In the genomic region with DNA sequence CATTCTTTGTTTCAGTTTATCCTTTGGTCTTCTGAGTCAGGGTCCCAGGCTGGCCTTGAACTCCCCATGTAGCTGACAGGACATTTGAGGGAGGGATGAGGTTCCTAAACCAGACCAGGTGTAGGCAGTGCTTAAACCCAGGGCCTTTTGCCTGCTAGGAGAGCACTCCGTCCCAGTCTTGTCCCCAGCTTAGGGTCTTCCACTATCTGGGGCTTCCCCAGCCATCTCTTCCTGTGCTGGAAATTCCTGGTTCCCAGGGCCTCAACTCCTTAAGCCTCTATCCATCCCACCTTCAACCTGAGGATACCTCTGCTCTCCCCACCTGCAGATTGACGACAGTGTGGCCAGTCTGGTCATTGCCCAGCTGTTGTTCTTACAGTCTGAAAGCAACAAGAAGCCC, we compare ENCODE assay signal across 9 mouse cellular contexts. TPM values are rescaled to one million over a fixed set of nuclear protein-coding genes. Genes with fewer than 3 reads are reported as not detected.
DNase-seq lines count a peak whose midpoint lies in the region; ATAC-seq and TF ChIP-seq lines count a peak whose summit lies in the region.
"Had no signal": no experiment of that assay in that cellular context is flagged by ENCODE, and none has a peak within 500 bp of the region (broad histone marks: within the 10 kb centered on the region; RNA-seq: fewer than 3 reads in every experiment).

No protein-coding gene starts in this region.

- peak overlapping the region; percentile 76 to 83 for H3K4me3 ChIP-seq in heart, embryonic 14.5 days (ENCODE audit: control insufficient read depth in 1 of 2, insufficient read depth in 1 of 2, low read depth in 1 of 2, low read length in 2 of 2)
- H3K4me3 ChIP-seq in ES-Bruce4 (ENCODE audit: low read depth, low read length), result peak overlapping the region; percentile 81
- H3K4me3 ChIP-seq in forebrain, embryonic 14.5 days (ENCODE audit: low read depth, low read length), result peak overlapping the region; percentile 82
- peak overlapping the region; percentile 77 for H3K4me3 ChIP-seq in liver, embryonic 15.5 days (replicated peaks)

- TF ChIP-seq POLR2A in ES-Bruce4 (IDR thresholded peaks at IDR 0.05; ENCODE audit: insufficient read depth, low read length), result no peak

- H3K36me3 ChIP-seq in heart, embryonic 14.5 days (ENCODE audit: control insufficient read depth, insufficient read depth, low read length), result peaks cover 43% of the 10 kb centered on the region
- peaks cover 34% of the 10 kb centered on the region for H3K36me3 ChIP-seq in ES-Bruce4 (ENCODE audit: control insufficient read depth, insufficient read depth, low read length, poor library complexity, severe bottlenecking)
- peaks cover 43% of the 10 kb centered on the region for H3K36me3 ChIP-seq in forebrain, embryonic 14.5 days (ENCODE audit: control insufficient read depth, insufficient read depth, low read length)
- peaks cover 44% of the 10 kb centered on the region for H3K36me3 ChIP-seq in liver, embryonic 15.5 days (replicated peaks)

- H3K27ac ChIP-seq in heart, embryonic 14.5 days (replicated peaks in 1 of 2; ENCODE audit: control insufficient read depth in 1 of 2, insufficient read depth in 1 of 2, low read depth in 2 of 2, low read length in 2 of 2), result no peak overlapping the region
- H3K27ac ChIP-seq in ES-Bruce4 (ENCODE audit: insufficient read depth, low read length), result no peak overlapping the region
- no peak overlapping the region for H3K27ac ChIP-seq in forebrain, embryonic 14.5 days (ENCODE audit: low read depth, low read length)
- no peak overlapping the region for H3K27ac ChIP-seq in liver, embryonic 15.5 days (replicated peaks)

- peaks cover 6% of the 10 kb centered on the region in 2 experiments; a peak in 3 of 4 replicates for H3K4me1 ChIP-seq in heart, embryonic 14.5 days (ENCODE audit: control insufficient read depth in 2 of 2, insufficient read depth in 2 of 2, low read length in 2 of 2)
- peaks cover 3% of the 10 kb centered on the region for H3K4me1 ChIP-seq in ES-Bruce4 (ENCODE audit: control insufficient read depth, insufficient read depth, low read length)
- H3K4me1 ChIP-seq in forebrain, embryonic 14.5 days (ENCODE audit: control insufficient read depth, insufficient read depth, low read length), result peaks cover 7% of the 10 kb centered on the region
- H3K4me1 ChIP-seq in liver, embryonic 15.5 days (replicated peaks), result peaks cover 24% of the 10 kb centered on the region

- DNase-seq in heart, adult 8-10 months (ENCODE audit: low spot score), result no peak
- DNase-seq in forebrain, embryonic 14.5 days (ENCODE audit: low spot score), result no peak
- DNase-seq in left cerebral cortex, postnatal 25 days (ENCODE audit: low spot score in 2 of 2), result no peak
- DNase-seq in left cerebral cortex, postnatal 14 days (ENCODE audit: low spot score in 2 of 2), result no peak
- no peak for DNase-seq in embryo, embryonic 11 days

- H3K4me2 ChIP-seq in heart, embryonic 14.5 days (ENCODE audit: low read length), result peak overlapping the region; percentile 93
- H3K4me2 ChIP-seq in forebrain, embryonic 14.5 days (ENCODE audit: low read length), result peak overlapping the region; percentile 71
- H3K4me2 ChIP-seq in liver, embryonic 15.5 days, result peak overlapping the region; percentile 88

- intact Hi-C loops in left cerebral cortex, postnatal 25 days (cut with DNase I), result loop anchor here (1.0 kb wide), 2 partner anchors 20 to 256 kb away; a partner anchor contains a TSS
- intact Hi-C loops in left cerebral cortex, postnatal 14 days (cut with DNase I), result no loop called here

- H3K9ac ChIP-seq in heart, embryonic 14.5 days (ENCODE audit: low read length), result peak overlapping the region; percentile 92
- peak overlapping the region; percentile 60 for H3K9ac ChIP-seq in ES-Bruce4 (ENCODE audit: low read depth, poor library complexity, severe bottlenecking)
- peak overlapping the region; percentile 85 for H3K9ac ChIP-seq in forebrain, embryonic 14.5 days (ENCODE audit: low read length)
- peak overlapping the region; percentile 71 for H3K9ac ChIP-seq in liver, embryonic 15.5 days

- 75% methylated on average over 2 of the region's 2 CpGs for WGBS in heart, embryonic 14.5 days
- WGBS in forebrain, embryonic 14.5 days, result 62% methylated on average over 2 of the region's 2 CpGs
- WGBS in liver, embryonic 15.5 days (ENCODE audit: insufficient replicate concordance), result 58% methylated on average over 2 of the region's 2 CpGs

- ATAC-seq in heart, embryonic 14.5 days (ENCODE audit: insufficient number of reproducible peaks, insufficient read depth, low FRiP score, low read depth), result no peak
- no peak for ATAC-seq in forebrain, embryonic 14.5 days
- ATAC-seq in liver, embryonic 15.5 days (ENCODE audit: insufficient read depth), result no peak

- TF ChIP-seq EP300 in ES-Bruce4 (IDR thresholded peaks at IDR 0.05; ENCODE audit: insufficient read depth, low read depth, low read length), result no peak

- H3K27me3 ChIP-seq in heart, embryonic 14.5 days (ENCODE audit: control insufficient read depth, insufficient read depth, low read length), result no peaks in the 10 kb centered on the region
- no peaks in the 10 kb centered on the region for H3K27me3 ChIP-seq in ES-Bruce4 (ENCODE audit: control insufficient read depth, insufficient read depth, low read length, poor library complexity, severe bottlenecking)
- no peaks in the 10 kb centered on the region for H3K27me3 ChIP-seq in forebrain, embryonic 14.5 days (replicated peaks; ENCODE audit: control insufficient read depth, insufficient read depth, low read length)
- H3K27me3 ChIP-seq in liver, embryonic 15.5 days, result no peaks in the 10 kb centered on the region

- H3K9me3 ChIP-seq in heart, embryonic 14.5 days (ENCODE audit: control insufficient read depth, low read length), result no peaks in the 10 kb centered on the region
- H3K9me3 ChIP-seq in ES-Bruce4 (replicated peaks; ENCODE audit: control insufficient read depth, insufficient read depth, low read length, poor library complexity, severe bottlenecking), result no peaks in the 10 kb centered on the region
- no peaks in the 10 kb centered on the region for H3K9me3 ChIP-seq in forebrain, embryonic 14.5 days (replicated peaks; ENCODE audit: control insufficient read depth, low read length)
- H3K9me3 ChIP-seq in liver, embryonic 15.5 days (replicated peaks), result no peaks in the 10 kb centered on the region

- TF ChIP-seq CTCF in ES-Bruce4 (IDR thresholded peaks at IDR 0.05; ENCODE audit: low read depth, low read length), result no peak

RNA-seq across cellular contexts. Expression of a gene that starts 0.9 kb away (rescaled TPM):
- 120 and 128 TPM in 2 replicates for polyA plus RNA-seq in heart, embryonic 14.5 days (2014; fragmentation: Nextera tagmentation; extraction: Ambion mirVana)
- 10 to 100 TPM; 77.9 to 82.7 (median 80.2) TPM for total RNA-seq in heart, adult 8-10 months (2022)
- 47.7 and 59.9 TPM in 2 replicates for polyA plus RNA-seq in ES-Bruce4 (2011; ENCODE audit: insufficient read depth, insufficient read length, low read depth, missing spikeins)
- 173 and 209 TPM in 2 replicates for polyA plus RNA-seq in forebrain, embryonic 14.5 days (2014; fragmentation: Nextera tagmentation; extraction: Ambion mirVana)
- 67.8 and 75.8 TPM in 2 replicates for polyA plus RNA-seq in liver, embryonic 15.5 days (2015; fragmentation: Nextera tagmentation; extraction: Ambion mirVana)
- total RNA-seq in left cerebral cortex, postnatal 25 days (2021), result 10 to 100 TPM; 56.1 to 67.9 TPM
- total RNA-seq in left cerebral cortex, postnatal 14 days (2021), result 10 to 100 TPM; 49.6 to 58.2 TPM

RNA-seq across cellular contexts. Expression of a gene that starts 6.2 kb away (rescaled TPM):
- 54.9 and 55.7 TPM in 2 replicates for polyA plus RNA-seq in heart, embryonic 14.5 days (2014; fragmentation: Nextera tagmentation; extraction: Ambion mirVana)
- 10 to 100 TPM; 68.0 to 76.3 (median 74.3) TPM for total RNA-seq in heart, adult 8-10 months (2022)
- 16.0 and 21.3 TPM in 2 replicates for polyA plus RNA-seq in ES-Bruce4 (2011; ENCODE audit: insufficient read depth, insufficient read length, low read depth, missing spikeins)
- polyA plus RNA-seq in forebrain, embryonic 14.5 days (2014; fragmentation: Nextera tagmentation; extraction: Ambion mirVana), result 41.9 and 44.8 TPM in 2 replicates
- polyA plus RNA-seq in liver, embryonic 15.5 days (2015; fragmentation: Nextera tagmentation; extraction: Ambion mirVana), result 15.4 and 17.0 TPM in 2 replicates
- total RNA-seq in left cerebral cortex, postnatal 25 days (2021), result 10 to 100 TPM; 23.1 to 23.7 TPM
- 10 to 100 TPM; 19.9 to 26.0 TPM for total RNA-seq in left cerebral cortex, postnatal 14 days (2021)

RNA-seq across cellular contexts. Expression of a gene that starts 8.9 kb away (rescaled TPM):
- not detected in 2 replicates for polyA plus RNA-seq in heart, embryonic 14.5 days (2014; fragmentation: Nextera tagmentation; extraction: Ambion mirVana)
- not detected for total RNA-seq in heart, adult 8-10 months (2022)
- polyA plus RNA-seq in ES-Bruce4 (2011; ENCODE audit: insufficient read depth, insufficient read length, low read depth, missing spikeins), result not detected in 2 replicates
- polyA plus RNA-seq in forebrain, embryonic 14.5 days (2014; fragmentation: Nextera tagmentation; extraction: Ambion mirVana), result 0.70 TPM in 2 replicates
- not detected in 2 replicates for polyA plus RNA-seq in liver, embryonic 15.5 days (2015; fragmentation: Nextera tagmentation; extraction: Ambion mirVana)
- not detected for total RNA-seq in left cerebral cortex, postnatal 25 days (2021)
- total RNA-seq in left cerebral cortex, postnatal 14 days (2021), result not detected
- total RNA-seq: layer of hippocampus, postnatal 25 days had no signal

RNA-seq across cellular contexts. Expression of a gene that starts 9.0 kb away (rescaled TPM):
- polyA plus RNA-seq in heart, embryonic 14.5 days (2014; fragmentation: Nextera tagmentation; extraction: Ambion mirVana), result 0.16 TPM in 1 of 2 replicates, not detected in the other
- not detected for total RNA-seq in heart, adult 8-10 months (2022)
- 0.37 and 0.49 TPM in 2 replicates for polyA plus RNA-seq in ES-Bruce4 (2011; ENCODE audit: insufficient read depth, insufficient read length, low read depth, missing spikeins)
- polyA plus RNA-seq in forebrain, embryonic 14.5 days (2014; fragmentation: Nextera tagmentation; extraction: Ambion mirVana), result not detected in 2 replicates
- not detected in 2 replicates for polyA plus RNA-seq in liver, embryonic 15.5 days (2015; fragmentation: Nextera tagmentation; extraction: Ambion mirVana)
- total RNA-seq in left cerebral cortex, postnatal 25 days (2021), result not detected
- not detected for total RNA-seq in left cerebral cortex, postnatal 14 days (2021)
- total RNA-seq: layer of hippocampus, postnatal 25 days had no signal

RNA-seq across cellular contexts. Expression of a gene that starts 20.1 kb away (rescaled TPM):
- polyA plus RNA-seq in heart, embryonic 14.5 days (2014; fragmentation: Nextera tagmentation; extraction: Ambion mirVana), result 29.2 and 31.0 TPM in 2 replicates
- 10 to 100 TPM; 17.7 to 25.1 (median 20.6) TPM for total RNA-seq in heart, adult 8-10 months (2022)
- 70.2 and 74.1 TPM in 2 replicates for polyA plus RNA-seq in ES-Bruce4 (2011; ENCODE audit: insufficient read depth, insufficient read length, low read depth, missing spikeins)
- polyA plus RNA-seq in forebrain, embryonic 14.5 days (2014; fragmentation: Nextera tagmentation; extraction: Ambion mirVana), result 70.7 and 78.9 TPM in 2 replicates
- 46.8 and 48.8 TPM in 2 replicates for polyA plus RNA-seq in liver, embryonic 15.5 days (2015; fragmentation: Nextera tagmentation; extraction: Ambion mirVana)
- total RNA-seq in left cerebral cortex, postnatal 25 days (2021), result 10 to 100 TPM; 53.7 to 58.9 TPM
- 10 to 100 TPM; 54.9 to 58.4 TPM for total RNA-seq in left cerebral cortex, postnatal 14 days (2021)
